Mouse (Mus musculus) heart, adult 2 months (tissue): Measurements from ENCODE around the gene Slc41a3. TPM values are rescaled to one million over a fixed set of nuclear protein-coding genes. Genes with fewer than 3 reads are reported as not detected.

ENCODE experiments used
- DNase-seq, 2 experiments: peaks; one replicate each; pipeline ENCODE4 v3.0.0; 2021
- H3K27ac ChIP-seq: fragments of 200-600 bp; 2 replicates; pipeline ENCODE4 v1.8.1; 2022
- H3K27me3 ChIP-seq: fragments of 200-500 bp; 2 replicates; pipeline ENCODE4 v1.6.1; 2012; ENCODE audit warnings: mild to moderate bottlenecking, low read length, inconsistent platforms, mixed read lengths; ENCODE audit not compliant: control insufficient read depth, insufficient read depth
- H3K36me3 ChIP-seq: fragments of 200-500 bp; 2 replicates; pipeline ENCODE4 v1.6.1; 2012; ENCODE audit warnings: low read length, inconsistent platforms; ENCODE audit not compliant: control insufficient read depth, insufficient read depth
- H3K4me1 ChIP-seq: fragments of 200-500 bp; 2 replicates; pipeline ENCODE4 v1.6.1; 2011; ENCODE audit warnings: low read length; ENCODE audit not compliant: control insufficient read depth, insufficient read depth
- H3K4me3 ChIP-seq: fragments of 200-600 bp; 2 replicates; pipeline ENCODE4 v1.8.1; 2022
- H3K79me2 ChIP-seq: fragments of 200-500 bp; replicated peaks from 2 replicates; pipeline ENCODE4 v1.6.1; 2012; ENCODE audit warnings: mild to moderate bottlenecking, inconsistent platforms, low read length, moderate library complexity, mixed read lengths; ENCODE audit not compliant: control insufficient read depth, insufficient read depth
- H3K9ac ChIP-seq: fragments of 200-500 bp; 2 replicates; pipeline ENCODE4 v1.6.1; 2012; ENCODE audit warnings: low read depth, mild to moderate bottlenecking, control low read depth, inconsistent platforms, low read length, mixed read lengths
- CTCF ChIP-seq: fragments of 200-600 bp; IDR thresholded peaks from 2 replicates; pipeline ENCODE4 v1.8.1; 2022; ENCODE audit warnings: antibody characterized with exemption, mild to moderate bottlenecking, moderate library complexity
- EP300 ChIP-seq: fragments of 200-500 bp; IDR thresholded peaks from 2 replicates; pipeline ENCODE4 v1.6.1; 2011; ENCODE audit warnings: low read depth, low read length, control low read depth; ENCODE audit not compliant: insufficient read depth
- POLR2A ChIP-seq: fragments of 200-500 bp; IDR thresholded peaks from 2 replicates; pipeline ENCODE4 v1.6.1; 2011; ENCODE audit warnings: mild to moderate bottlenecking, low read depth, low read length, control low read depth; ENCODE audit not compliant: insufficient read depth
- WGBS: fragments of 180-500 bp; shearing (Covaris S2); methylation state at CpG from one replicate; pipeline ENCODE4 v1.1.7; 2018; 5-methylcytosine and 5-hydroxymethylcytosine counted together
- intact Hi-C: fragments of 180-260 bp; cut with DNase I; formaldehyde crosslinking; loops from one replicate; pipeline ENCODE4 v1.15.1; 2025
- polyA plus RNA-seq: library from polyadenylated mRNA; depleted of rRNA; stranded (reverse); fragments of >200 nt; gene quantifications from 2 replicates; pipeline ENCODE4 v1.2.3, GENCODE M21; 2012
- total RNA-seq, 2 experiments: library from RNA; stranded (reverse); gene quantifications; 2 replicates each; pipeline ENCODE4 v1.2.3; 2021

Slc41a3 gene
- total and polyA plus RNA-seq, 3 experiments = 91.9 to 139 (median 100) TPM

- H3K9ac ChIP-seq = no peak overlapping the region
- 50% methylated on average over 12 of the region's 12 CpGs for WGBS
- no peak for DNase-seq
- intact Hi-C loops = loop anchor here (10.0 kb wide), 2 partner anchors 135 to 885 kb away; no protein-coding TSS in a partner anchor
- no peaks in the 10 kb centered on the region for H3K27me3 ChIP-seq
- TF ChIP-seq POLR2A (no peak), CTCF (no peak), EP300 (no peak)
- H3K4me3 ChIP-seq = no peak overlapping the region
- no peaks in the 10 kb centered on the region for H3K36me3 ChIP-seq
- no peaks in the 10 kb centered on the region for H3K79me2 ChIP-seq
- H3K4me1 ChIP-seq = no peaks in the 10 kb centered on the region
- H3K27ac ChIP-seq = no peak overlapping the region
Measured at GRCm38 (mm10) chr6:90569736-90570383, 34.7 kb upstream of the Slc41a3 start.

DNA sequence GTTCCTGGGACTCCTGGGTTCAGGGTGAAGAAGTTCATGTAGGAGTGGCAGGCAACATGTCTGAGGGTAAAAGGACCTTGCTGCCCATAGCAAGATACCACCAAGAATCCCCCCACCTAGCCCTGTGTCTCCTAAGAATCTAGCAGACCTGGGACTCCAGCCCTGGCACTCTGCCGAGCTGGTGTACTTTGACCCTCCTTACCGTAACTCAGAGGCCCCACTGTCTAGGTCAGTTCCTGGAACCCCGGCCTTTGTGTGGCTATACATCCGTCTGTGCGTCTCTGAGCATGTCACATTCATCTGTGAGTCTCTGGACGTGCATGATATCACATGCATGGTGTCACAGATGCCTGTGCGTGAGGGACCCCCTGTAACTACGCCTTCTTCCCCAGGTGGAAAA lies 34.1 kb upstream of the Slc41a3 start:
- WGBS = 79% methylated on average over 8 of the region's 8 CpGs
- Histone ChIP-seq H3K27me3 (no peaks in the 10 kb centered on the region), H3K4me1 (no peaks in the 10 kb centered on the region), H3K36me3 (no peaks in the 10 kb centered on the region), H3K27ac (no peak overlapping the region), H3K9ac (no peak overlapping the region), H3K79me2 (no peaks in the 10 kb centered on the region), H3K4me3 (no peak overlapping the region)
- TF ChIP-seq CTCF (no peak), EP300 (no peak), POLR2A (no peak)
- intact Hi-C loops = loop anchor here (10.0 kb wide), 2 partner anchors 136 to 886 kb away; no protein-coding TSS in a partner anchor
- DNase-seq = no peak

- Histone ChIP-seq H3K27me3 (no peaks in the 10 kb centered on the region), H3K27ac (no peak overlapping the region), H3K9ac (no peak overlapping the region), H3K79me2 (no peaks in the 10 kb centered on the region), H3K4me3 (no peak overlapping the region), H3K4me1 (no peaks in the 10 kb centered on the region), H3K36me3 (no peaks in the 10 kb centered on the region)
- TF ChIP-seq POLR2A (no peak), CTCF (peak; percentile 90), EP300 (0 out of 2 replicates have a peak, but pooled peaks have one; percentile 25)
- WGBS = 54% methylated on average over 3 of the region's 3 CpGs
- intact Hi-C loops = loop anchor here (2.0 to 10.0 kb wide), 3 partner anchors 36 to 890 kb away; no protein-coding TSS in a partner anchor
- peak; percentile 59 to 83 for DNase-seq
Measured at GRCm38 (mm10) chr6:90575261-90575715, 29.2 kb upstream of the Slc41a3 start.

- H3K27me3 ChIP-seq = no peaks in the 10 kb centered on the region
- no peak overlapping the region for H3K9ac ChIP-seq
- H3K4me3 ChIP-seq = no peak overlapping the region
- no peaks in the 10 kb centered on the region for H3K79me2 ChIP-seq
- no peak overlapping the region for H3K27ac ChIP-seq
- H3K36me3 ChIP-seq = no peaks in the 10 kb centered on the region
- TF ChIP-seq EP300 (no peak), POLR2A (no peak), CTCF (no peak)
- intact Hi-C loops = loop anchor here (10.0 kb wide), 2 partner anchors 143 to 893 kb away; no protein-coding TSS in a partner anchor
- WGBS = 64% methylated on average over 3 of the region's 3 CpGs
- no peak for DNase-seq
- H3K4me1 ChIP-seq = no peaks in the 10 kb centered on the region
Measured at GRCm38 (mm10) chr6:90578174-90578573, 26.4 kb upstream of the Slc41a3 start.

GRCm38 (mm10) chr6:90582331-90582730 lies 22.2 kb upstream of the Slc41a3 start:
- H3K36me3 ChIP-seq = no peaks in the 10 kb centered on the region
- no peaks in the 10 kb centered on the region for H3K27me3 ChIP-seq
- WGBS = 74% methylated on average over 2 of the region's 2 CpGs
- no peaks in the 10 kb centered on the region for H3K4me1 ChIP-seq
- no peak for DNase-seq
- H3K4me3 ChIP-seq = no peak overlapping the region
- no peak overlapping the region for H3K9ac ChIP-seq
- H3K27ac ChIP-seq = no peak overlapping the region
- intact Hi-C loops = no loop called here
- TF ChIP-seq EP300 (no peak), CTCF (no peak), POLR2A (no peak)
- H3K79me2 ChIP-seq = no peaks in the 10 kb centered on the region

- H3K4me3 ChIP-seq = no peak overlapping the region
- H3K27ac ChIP-seq = no peak overlapping the region
- intact Hi-C loops = no loop called here
- no peak for DNase-seq
- H3K36me3 ChIP-seq = no peaks in the 10 kb centered on the region
- no peaks in the 10 kb centered on the region for H3K4me1 ChIP-seq
- no peaks in the 10 kb centered on the region for H3K27me3 ChIP-seq
- TF ChIP-seq EP300 = no peak
- TF ChIP-seq POLR2A = no peak
- no peak for TF ChIP-seq CTCF
- 70% methylated on average over 5 of the region's 5 CpGs for WGBS
- no peaks in the 10 kb centered on the region for H3K79me2 ChIP-seq
- H3K9ac ChIP-seq = no peak overlapping the region
Measured at GRCm38 (mm10) chr6:90588113-90588512, 16.4 kb upstream of the Slc41a3 start.
